Mouse (Mus musculus) ovary, postnatal 14 days (tissue): ENCODE data around the gene Rnh1.

Experiments used
- DNase-seq: peaks from one replicate; pipeline ENCODE4 v3.0.0; 2022; ENCODE audit warnings: low spot score

Gene Rnh1

DNA sequence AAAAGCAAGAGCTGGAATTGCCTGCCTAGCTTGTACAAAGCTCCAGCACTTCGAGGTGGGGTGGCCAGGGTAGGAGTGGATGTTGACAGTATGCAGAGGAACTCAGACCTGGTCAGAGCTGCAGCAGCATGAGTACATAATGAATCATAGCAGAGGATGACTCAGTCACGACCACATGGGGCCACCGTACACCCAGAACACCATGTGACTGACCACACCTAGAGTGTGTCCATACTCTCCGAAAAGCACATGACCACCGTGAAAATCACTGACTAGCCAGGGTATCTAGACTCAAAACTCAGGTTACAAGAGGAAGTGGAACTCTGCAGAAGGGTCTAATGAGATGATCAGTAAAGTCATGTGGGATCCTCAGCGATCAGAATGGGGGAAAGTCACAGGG lies 7.8 kb downstream of the Rnh1 start:
- DNase-seq: no peak

DNA sequence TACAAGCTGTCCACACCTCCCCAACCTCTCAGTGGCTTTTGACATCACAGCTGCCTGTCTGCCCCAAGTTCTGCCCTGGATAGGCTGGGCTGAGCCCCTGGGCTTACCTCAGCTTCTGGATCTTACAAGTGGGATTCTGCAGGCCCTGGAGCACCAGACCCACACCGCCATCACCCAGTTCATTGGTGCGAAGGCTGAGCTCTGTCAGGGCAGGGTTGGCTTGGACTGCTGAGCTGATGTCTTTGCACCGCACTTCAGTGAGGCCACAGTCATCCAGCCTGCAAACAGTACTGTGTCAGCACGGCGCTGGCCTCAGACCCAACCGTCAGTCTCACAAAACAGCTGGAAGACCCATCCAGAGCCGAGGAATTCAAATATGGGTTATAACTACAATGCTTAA lies 8.3 kb downstream of the Rnh1 start:
- DNase-seq: no peak

- no peak for DNase-seq
These were observed 17.3 kb downstream of the Rnh1 start for GRCm38 (mm10) chr7:141155362-141155761.

GRCm38 (mm10) chr7:141148639-141149038 lies 24.0 kb downstream of the Rnh1 start:
- DNase-seq: no peak

- no peak for DNase-seq
These were observed 25.6 kb downstream of the Rnh1 start for GRCm38 (mm10) chr7:141147044-141147443.

DNA sequence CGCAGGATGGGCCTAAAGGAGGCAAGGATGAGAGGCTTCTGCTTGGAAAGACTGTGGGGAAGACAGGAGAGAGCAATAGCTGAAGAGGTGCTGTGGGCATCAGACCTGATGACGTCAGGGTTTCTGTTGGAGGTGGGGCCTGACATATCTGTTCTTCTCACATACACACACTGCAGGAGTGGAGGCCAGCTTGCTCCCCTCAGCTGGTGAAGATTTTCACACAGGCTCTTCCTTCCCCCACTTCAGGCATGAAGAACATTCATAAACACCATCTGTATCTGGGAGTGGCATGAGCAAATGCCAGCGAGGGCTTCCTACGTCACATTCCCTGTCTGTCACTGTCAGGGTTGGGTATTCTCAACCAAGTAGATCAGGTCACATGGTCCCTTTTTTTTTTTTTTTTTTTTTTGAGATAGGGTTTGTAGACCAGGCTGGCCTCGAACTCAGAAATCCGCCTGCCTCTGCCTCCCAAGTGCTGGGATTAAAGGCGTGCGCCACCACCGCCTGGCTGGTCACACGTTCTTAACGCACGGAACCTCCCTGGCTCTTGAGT lies 26.5 kb downstream of the Rnh1 start:
- DNase-seq: no peak

GRCm38 (mm10) chr7:141145403-141145802 lies 27.3 kb downstream of the Rnh1 start:
- DNase-seq: no peak

DNA sequence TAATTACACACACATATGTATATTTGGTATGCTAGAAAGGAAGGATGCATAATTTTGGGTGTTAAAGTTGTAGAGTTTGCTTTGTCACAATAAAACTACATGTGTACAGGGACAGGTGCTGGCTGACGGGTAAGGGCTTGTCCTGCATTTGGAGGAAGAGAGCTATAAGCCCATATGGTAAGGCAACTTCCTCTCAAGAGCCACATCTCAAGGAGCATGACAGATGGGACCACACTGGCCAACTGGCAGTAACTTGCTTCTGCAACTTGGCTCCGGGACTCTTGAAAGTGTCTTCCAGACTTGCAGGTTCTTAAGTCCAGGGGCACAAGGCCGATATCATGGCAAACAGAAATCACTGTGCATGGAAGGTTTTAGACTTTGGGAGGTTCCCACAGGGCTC lies 28.0 kb downstream of the Rnh1 start:
- no peak for DNase-seq

GRCm38 (mm10) chr7:141143861-141144260 lies 28.8 kb downstream of the Rnh1 start:
- no peak for DNase-seq

DNA sequence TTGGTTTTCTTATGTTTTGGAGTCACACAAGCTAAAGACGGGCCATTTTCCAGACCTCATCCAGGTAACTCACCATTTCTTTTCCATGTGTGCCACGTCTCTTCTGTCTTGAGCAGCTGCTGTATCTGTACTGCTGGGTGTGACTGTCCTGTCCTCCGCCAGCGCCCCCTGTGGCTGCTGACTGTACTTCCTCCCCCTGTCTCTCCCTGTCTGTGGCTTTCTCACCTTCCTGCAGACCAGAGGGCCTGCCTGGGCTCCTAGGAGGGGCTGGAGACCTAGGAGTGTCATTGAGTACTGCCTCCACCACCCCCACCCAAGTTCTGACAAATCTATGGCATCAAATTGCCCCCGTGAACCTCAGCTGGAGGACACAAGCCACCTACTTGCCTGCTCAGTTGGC lies 29.5 kb downstream of the Rnh1 start:
- DNase-seq: peak; percentile 29

- no peak for DNase-seq
These were observed 31.3 kb downstream of the Rnh1 start for GRCm38 (mm10) chr7:141141326-141141725.

GRCm38 (mm10) chr7:141131904-141132755 lies 40.5 kb downstream of the Rnh1 start:
- DNase-seq: no peak

DNA sequence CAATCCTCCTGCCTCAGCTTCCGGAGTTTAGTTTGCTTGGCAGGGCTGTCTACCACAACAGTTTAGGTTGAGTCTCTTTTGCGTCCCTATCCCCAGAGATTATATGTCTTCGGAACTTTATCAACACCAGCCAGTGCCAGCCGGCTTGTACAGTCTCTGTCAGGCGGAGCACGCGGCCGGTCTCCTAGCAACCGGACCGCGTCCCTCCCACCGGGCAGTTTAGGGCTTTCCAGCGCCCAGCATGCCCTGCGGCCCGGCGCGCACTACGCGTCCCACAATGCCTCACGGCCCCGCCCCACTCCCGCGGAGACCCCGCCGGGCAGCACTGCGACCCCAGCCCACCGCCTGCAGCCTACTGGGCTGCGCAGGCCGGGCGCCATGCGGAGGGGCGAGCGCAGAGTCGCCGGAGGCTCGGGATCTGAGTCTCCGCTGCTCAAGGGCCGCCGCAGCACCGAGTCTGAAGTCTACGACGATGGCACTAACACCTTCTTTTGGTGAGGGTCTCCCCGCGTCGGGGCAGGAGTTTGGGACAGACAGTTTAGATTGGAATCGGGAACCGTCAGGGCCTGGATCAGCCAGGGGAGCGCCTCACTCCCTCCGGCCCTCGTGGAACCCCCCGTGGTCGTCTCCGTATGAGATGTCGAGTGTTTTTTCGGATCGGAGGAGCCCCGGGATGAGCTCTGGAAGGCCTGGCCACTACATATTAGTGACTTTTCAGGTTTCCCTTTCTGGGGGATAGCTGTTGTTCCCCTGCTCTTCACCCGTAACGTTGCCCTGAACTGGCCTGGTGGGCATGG lies 41.4 kb downstream of the Rnh1 start:
- DNase-seq: peak; percentile 79

DNA sequence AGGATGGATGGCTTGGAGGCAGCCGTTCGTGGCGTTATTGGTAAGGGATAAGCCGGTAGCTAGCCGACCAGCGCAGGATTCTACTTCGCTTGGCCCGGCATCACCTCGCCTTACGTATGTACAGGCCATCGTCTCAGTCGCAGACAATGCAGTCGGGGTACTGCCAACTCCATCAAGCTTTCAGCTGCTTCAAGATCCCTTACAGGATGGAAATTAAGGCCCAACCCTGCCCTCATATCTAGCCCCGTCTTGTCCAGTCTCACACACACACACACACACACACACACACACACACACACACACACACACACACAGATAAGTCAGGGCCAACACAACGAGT lies 49.2 kb downstream of the Rnh1 start:
- no peak for DNase-seq

DNA sequence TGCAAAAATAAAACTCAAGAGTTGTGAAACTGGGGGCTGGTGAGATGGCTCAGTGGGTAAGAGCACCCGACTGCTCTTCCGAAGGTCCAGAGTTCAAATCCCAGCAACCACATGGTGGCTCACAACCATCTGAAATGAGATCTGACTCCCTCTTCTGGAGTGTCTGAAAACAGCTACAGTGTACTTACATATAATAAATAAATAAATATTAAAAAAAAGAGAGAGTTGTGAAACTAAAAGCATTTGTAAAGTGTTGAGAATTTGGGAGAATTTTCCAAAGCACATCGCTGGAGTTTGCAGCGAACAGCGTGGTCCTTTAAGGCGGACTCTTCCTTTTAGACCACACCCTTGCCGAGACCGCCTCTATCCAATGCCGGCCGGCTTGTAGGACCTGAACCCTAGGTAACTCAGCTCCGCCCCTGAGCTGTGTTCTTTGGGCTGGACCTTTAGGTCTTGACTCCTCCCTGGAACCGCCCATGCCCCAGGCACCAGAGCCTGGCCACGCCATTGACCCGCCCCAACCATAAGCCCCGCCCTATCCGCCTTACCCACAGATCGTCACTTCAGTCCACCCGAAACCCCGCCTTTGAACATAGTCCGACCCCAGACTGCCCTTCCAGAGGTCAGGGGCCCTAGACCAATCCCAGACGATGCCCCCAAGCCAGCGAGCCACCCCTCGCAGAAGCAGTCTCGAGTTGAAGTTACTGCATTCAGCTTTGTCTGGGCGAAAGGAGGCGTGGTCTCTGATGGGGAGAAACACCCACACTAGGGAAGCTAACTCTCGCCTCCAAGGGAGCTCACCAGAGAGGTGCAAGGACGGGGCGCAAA lies 49.8 kb downstream of the Rnh1 start:
- DNase-seq: peak; percentile 81

- DNase-seq: no peak
These were observed 50.4 kb downstream of the Rnh1 start, which contains the start of gene Ptdss2 for GRCm38 (mm10) chr7:141122245-141122644. Ptdss2 (plus strand) TSS chr7:141122382.

DNA sequence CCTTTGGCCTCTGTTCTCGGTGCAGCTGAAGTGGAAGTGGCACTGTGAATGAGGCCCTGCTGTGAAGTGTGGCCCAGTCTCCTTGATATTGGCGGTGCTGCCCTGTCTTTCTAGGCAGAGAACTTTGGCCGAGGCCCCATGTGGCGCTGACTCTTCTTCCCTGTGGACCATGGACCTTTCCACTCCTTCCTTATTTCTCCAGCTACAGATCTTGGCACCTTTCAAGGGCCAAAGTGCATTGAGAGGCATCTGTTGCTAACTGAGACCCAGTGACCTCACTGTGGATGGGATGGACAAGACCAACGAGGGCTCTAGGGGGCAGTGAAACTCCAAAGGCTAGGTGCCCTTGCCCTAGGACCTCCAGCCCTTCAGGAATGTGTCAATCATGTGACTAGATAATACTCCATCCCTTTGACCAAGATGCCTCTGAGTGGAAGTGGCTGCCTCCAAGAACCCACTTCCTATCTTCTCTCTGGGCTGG lies 51.6 kb downstream of the Rnh1 start:
- DNase-seq: no peak

- DNase-seq: no peak
These were observed 52.1 kb downstream of the Rnh1 start for GRCm38 (mm10) chr7:141120605-141121004.

GRCm38 (mm10) chr7:141119487-141119886 lies 53.2 kb downstream of the Rnh1 start:
- DNase-seq: no peak

DNA sequence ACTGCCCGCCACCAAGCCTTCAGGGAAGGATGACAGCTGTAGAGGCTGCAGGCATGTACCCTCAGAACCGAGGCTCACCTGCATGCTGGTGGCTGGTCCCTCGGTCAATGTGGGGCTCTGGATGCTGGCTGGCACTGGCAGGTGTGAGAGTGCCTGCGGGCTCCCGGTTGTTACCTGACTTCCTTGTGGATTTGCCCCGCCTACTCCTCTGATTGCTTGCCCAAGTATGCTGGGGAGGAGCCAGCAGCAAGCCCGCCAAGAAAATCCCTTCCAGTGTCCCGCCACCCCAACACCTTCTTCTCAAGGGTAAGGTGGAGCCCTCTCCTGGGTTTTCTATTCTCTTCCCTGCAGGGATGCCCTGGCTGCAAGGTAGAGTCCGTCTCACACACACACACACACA lies 55.0 kb downstream of the Rnh1 start, which contains the start of gene Ano9:
TSS of gene Ano9 (minus strand) at position 171 of the 400 bp plus-strand sequence.
- DNase-seq: no peak

DNA sequence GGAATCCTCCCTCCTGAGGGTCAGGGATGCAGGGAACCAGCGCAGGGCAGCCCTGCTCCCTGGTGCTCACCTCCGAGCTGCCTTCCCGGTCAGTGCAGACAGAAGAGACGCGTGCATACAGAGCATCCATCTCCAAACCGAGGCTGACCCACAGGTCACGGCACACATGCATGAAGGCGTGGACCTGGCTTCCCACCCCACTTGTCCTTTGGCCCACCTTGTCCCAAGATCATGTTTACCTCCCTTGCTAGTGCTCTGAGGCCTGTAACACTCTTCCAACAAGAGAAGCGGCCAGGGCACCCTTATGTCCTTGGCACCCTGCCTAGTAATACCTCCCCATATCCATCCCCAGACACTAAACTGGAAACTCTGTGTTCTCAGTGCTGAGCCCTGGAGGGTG lies 56.8 kb downstream of the Rnh1 start:
- DNase-seq: no peak
